Mouse (Mus musculus): ENCODE measurements at regions not wholly inside any gene's neighbourhood (a gene's known extent, or its start where the extent isn't known, plus 50 kb on each side); places are given as distances from the start of the nearest gene placed in this dataset.

DNA sequence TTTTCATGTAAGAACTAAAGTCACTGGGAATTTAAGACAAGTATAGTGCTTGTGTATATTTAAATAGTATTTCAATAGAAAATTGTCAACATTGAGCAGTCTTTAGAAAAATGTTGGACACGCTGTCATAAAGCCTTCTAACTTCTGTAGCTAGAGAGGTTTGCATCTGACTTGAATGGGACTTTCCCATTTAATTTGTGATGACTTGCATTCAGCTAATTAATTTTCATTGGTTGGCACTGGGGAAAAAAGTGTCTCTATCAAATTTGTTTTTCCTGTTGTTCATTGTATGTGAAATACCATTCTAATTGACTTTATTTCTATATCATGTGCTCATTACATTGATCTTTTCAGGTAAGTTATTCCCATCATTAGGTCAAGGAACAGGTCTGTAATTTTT is 104.6 kb upstream of the Otogl start:
- H3K27ac ChIP-seq (ENCODE audit: low read depth), result no peak overlapping the region

DNA sequence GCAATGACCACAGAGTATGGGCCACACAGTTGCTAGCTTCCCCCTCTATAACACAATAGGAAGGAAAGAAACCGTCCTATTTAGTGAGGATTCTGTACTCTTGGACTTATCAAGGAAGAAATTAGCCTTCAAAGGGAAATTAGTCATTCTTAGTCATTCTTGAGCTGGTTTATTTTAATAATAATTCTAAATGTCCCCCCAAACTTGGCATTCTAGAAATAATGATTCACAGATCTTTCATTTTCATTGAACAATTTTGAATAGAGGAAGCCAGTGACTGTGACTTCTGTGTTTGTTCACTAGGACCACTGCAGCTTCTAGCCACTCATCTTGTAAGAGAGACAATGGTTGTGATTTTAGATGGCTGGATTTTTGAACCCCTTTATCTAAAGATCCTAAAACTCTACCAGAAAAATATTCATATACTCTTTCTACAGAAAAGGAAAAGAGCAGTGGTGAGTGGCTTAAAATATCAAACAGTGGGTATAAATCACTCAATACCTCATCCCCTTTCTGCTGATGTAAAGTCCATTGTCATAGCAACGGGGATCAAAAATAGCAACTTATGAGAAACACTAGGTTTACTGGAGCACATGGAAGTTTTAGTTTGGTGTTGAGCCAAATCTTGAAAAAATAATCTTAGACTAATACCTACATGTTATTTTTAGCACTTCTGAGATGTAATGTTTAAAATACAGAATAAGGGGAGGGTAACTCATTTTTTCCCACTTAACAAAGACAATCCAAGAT is 83.1 kb upstream of the Otogl start:
- WGBS (ENCODE audit: insufficient replicate concordance), result 82% methylated on average over 2 of the region's 2 CpGs

More for the DNA sequence above, 104.6 kb upstream of the Otogl start:
- Histone ChIP-seq H3K4me1 (ENCODE audit: insufficient read depth) (no peaks in the 10 kb centered on the region), H3K27me3 (ENCODE audit: insufficient read depth, low read length) (no peaks in the 10 kb centered on the region), H3K4me3 (ENCODE audit: low read depth, low read length) (no peak overlapping the region), H3K4me2 (ENCODE audit: low read depth, low read length) (no peak overlapping the region), H3K9me3 (ENCODE audit: low read length) (no peaks in the 10 kb centered on the region), H3K36me3 (replicated peaks; ENCODE audit: insufficient read depth, low read length) (no peaks in the 10 kb centered on the region), H3K9ac (replicated peaks) (no peak overlapping the region)
- 82% methylated on average over 1 of the region's 1 CpGs for WGBS (ENCODE audit: insufficient replicate concordance)
- DNase-seq, result no peak
- ATAC-seq, result no peak
- no peak for TF ChIP-seq EP300 (IDR thresholded peaks at IDR 0.05; ENCODE audit: low read depth)
- no peak for TF ChIP-seq CTCF (IDR thresholded peaks at IDR 0.05; ENCODE audit: low read depth)

DNA sequence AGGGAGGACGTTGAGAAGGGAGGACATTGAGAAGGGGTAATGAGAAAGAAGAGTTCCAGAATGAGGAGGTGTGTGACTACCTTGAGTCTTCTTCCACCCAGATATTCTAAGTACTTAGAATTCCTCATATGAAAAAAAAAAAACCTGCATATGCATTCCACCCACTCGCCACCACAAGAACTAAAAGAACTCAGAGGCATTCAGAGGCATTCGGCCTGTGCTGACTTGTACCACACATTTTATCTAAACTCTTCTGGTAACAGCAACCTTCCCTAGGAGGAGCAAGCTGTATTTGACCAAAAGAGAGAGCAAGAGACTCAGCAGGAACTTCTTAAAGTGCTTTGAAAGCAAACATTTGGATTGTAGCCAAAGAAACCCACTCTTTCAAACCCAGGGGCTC is 80.7 kb upstream of the Otogl start:
- no peak for ATAC-seq
- no peak for DNase-seq
- no peak overlapping the region for H3K4me3 ChIP-seq (ENCODE audit: low read depth, low read length)
- no peaks in the 10 kb centered on the region for H3K4me1 ChIP-seq (ENCODE audit: insufficient read depth)
- 76% methylated on average over 3 of the region's 3 CpGs for WGBS (ENCODE audit: insufficient replicate concordance)
- H3K9ac ChIP-seq (replicated peaks), result no peak overlapping the region
- no peaks in the 10 kb centered on the region for H3K27me3 ChIP-seq (ENCODE audit: insufficient read depth, low read length)
- no peaks in the 10 kb centered on the region for H3K9me3 ChIP-seq (ENCODE audit: low read length)
- no peak overlapping the region for H3K27ac ChIP-seq (ENCODE audit: low read depth)
- no peak for TF ChIP-seq EP300 (IDR thresholded peaks at IDR 0.05; ENCODE audit: low read depth)
- no peak for TF ChIP-seq CTCF (IDR thresholded peaks at IDR 0.05; ENCODE audit: low read depth)
- H3K4me2 ChIP-seq (ENCODE audit: low read depth, low read length), result no peak overlapping the region
- H3K36me3 ChIP-seq (replicated peaks; ENCODE audit: insufficient read depth, low read length), result no peaks in the 10 kb centered on the region

More for the DNA sequence above, 83.1 kb upstream of the Otogl start:
- no peak for DNase-seq
- ATAC-seq, result no peak
- Histone ChIP-seq H3K27me3 (ENCODE audit: insufficient read depth, low read length) (no peaks in the 10 kb centered on the region), H3K36me3 (replicated peaks; ENCODE audit: insufficient read depth, low read length) (no peaks in the 10 kb centered on the region), H3K4me3 (ENCODE audit: low read depth, low read length) (no peak overlapping the region), H3K27ac (ENCODE audit: low read depth) (no peak overlapping the region), H3K9me3 (ENCODE audit: low read length) (no peaks in the 10 kb centered on the region), H3K4me2 (ENCODE audit: low read depth, low read length) (no peak overlapping the region), H3K9ac (replicated peaks) (no peak overlapping the region), H3K4me1 (ENCODE audit: insufficient read depth) (no peaks in the 10 kb centered on the region)
- no peak for TF ChIP-seq CTCF (IDR thresholded peaks at IDR 0.05; ENCODE audit: low read depth)
- TF ChIP-seq EP300 (IDR thresholded peaks at IDR 0.05; ENCODE audit: low read depth), result no peak

DNA sequence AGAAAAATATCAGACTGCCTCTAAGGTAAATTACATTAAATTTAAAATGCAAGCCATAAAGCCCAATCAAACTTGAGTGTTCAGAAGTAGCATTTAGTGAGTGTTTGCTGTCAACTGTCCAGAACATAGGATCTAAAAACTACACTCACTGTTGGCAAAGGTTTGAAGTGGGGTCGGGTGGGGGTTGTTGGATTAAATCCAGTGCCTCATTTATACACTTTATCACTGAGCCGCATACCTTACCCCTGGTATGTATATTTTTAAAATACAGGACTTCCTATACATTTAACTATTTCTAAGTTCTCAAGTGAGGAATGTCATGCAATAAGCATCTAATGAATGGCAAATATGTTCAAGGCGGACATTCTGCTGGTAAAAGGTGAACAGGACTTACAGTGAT is 78.6 kb upstream of the Otogl start:
- WGBS (ENCODE audit: insufficient replicate concordance), result 79% methylated on average over 3 of the region's 3 CpGs
- ATAC-seq, result no peak
- H3K9ac ChIP-seq (replicated peaks), result no peak overlapping the region
- no peak for DNase-seq
- H3K4me2 ChIP-seq (ENCODE audit: low read depth, low read length), result no peak overlapping the region
- H3K27ac ChIP-seq (ENCODE audit: low read depth), result no peak overlapping the region
- no peaks in the 10 kb centered on the region for H3K9me3 ChIP-seq (ENCODE audit: low read length)
- TF ChIP-seq EP300 (IDR thresholded peaks at IDR 0.05; ENCODE audit: low read depth) (no peak), CTCF (IDR thresholded peaks at IDR 0.05; ENCODE audit: low read depth) (no peak)
- H3K27me3 ChIP-seq (ENCODE audit: insufficient read depth, low read length), result no peaks in the 10 kb centered on the region
- no peak overlapping the region for H3K4me3 ChIP-seq (ENCODE audit: low read depth, low read length)
- H3K36me3 ChIP-seq (replicated peaks; ENCODE audit: insufficient read depth, low read length), result no peaks in the 10 kb centered on the region
- no peaks in the 10 kb centered on the region for H3K4me1 ChIP-seq (ENCODE audit: insufficient read depth)

DNA sequence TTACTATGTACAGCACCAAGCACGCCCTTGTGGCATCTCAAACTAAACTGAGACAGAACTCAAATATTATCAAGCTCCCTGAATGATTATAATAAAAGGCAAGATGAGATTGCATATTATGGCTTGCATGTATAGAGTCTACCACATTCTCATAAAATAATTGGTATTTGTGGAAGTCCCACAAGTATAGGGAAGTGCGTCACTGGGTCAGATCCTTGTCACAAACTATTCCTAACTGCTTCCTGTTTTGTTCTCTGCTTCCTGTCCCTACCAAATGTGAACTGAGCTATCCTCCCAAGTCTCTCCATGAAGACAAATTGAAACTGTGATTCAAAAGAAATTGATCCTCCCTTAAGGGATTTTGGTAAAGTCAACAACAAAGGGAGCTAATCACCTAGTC is 78.0 kb upstream of the Otogl start:
- no peaks in the 10 kb centered on the region for H3K36me3 ChIP-seq (replicated peaks; ENCODE audit: insufficient read depth, low read length)
- no peak overlapping the region for H3K4me2 ChIP-seq (ENCODE audit: low read depth, low read length)
- no peaks in the 10 kb centered on the region for H3K4me1 ChIP-seq (ENCODE audit: insufficient read depth)
- no peaks in the 10 kb centered on the region for H3K9me3 ChIP-seq (ENCODE audit: low read length)
- H3K27ac ChIP-seq (ENCODE audit: low read depth), result no peak overlapping the region
- 60% methylated on average over 2 of the region's 2 CpGs for WGBS (ENCODE audit: insufficient replicate concordance)
- ATAC-seq (no peak), DNase-seq (no peak)
- TF ChIP-seq CTCF (IDR thresholded peaks at IDR 0.05; ENCODE audit: low read depth) (no peak), EP300 (IDR thresholded peaks at IDR 0.05; ENCODE audit: low read depth) (no peak)
- no peaks in the 10 kb centered on the region for H3K27me3 ChIP-seq (ENCODE audit: insufficient read depth, low read length)
- H3K9ac ChIP-seq (replicated peaks), result no peak overlapping the region
- H3K4me3 ChIP-seq (ENCODE audit: low read depth, low read length), result no peak overlapping the region

DNA sequence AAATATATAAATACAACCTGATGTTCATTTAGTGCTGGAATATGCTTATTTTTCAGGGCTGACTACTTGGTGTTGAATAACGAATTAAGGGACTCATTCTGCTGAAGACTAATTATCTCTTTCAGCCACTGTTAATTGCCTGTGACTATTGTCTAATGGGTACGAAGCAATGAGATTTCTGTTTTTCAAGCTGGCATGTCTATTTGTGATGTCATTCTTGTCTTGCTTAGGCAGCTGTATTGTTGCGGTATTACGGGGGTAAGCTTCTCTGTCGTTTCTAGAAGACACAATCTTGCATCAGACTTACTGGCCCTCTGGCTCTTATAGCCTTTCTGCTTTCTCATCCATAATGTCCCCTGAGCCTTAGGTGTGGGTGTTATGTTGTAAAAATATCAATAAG is 70.7 kb upstream of the Otogl start:
- ATAC-seq (no peak), DNase-seq (no peak)
- 80% methylated on average over 5 of the region's 5 CpGs for WGBS (ENCODE audit: insufficient replicate concordance)
- Histone ChIP-seq H3K4me3 (ENCODE audit: low read depth, low read length) (no peak overlapping the region), H3K36me3 (replicated peaks; ENCODE audit: insufficient read depth, low read length) (no peaks in the 10 kb centered on the region), H3K9ac (replicated peaks) (no peak overlapping the region), H3K4me2 (ENCODE audit: low read depth, low read length) (no peak overlapping the region), H3K9me3 (ENCODE audit: low read length) (no peaks in the 10 kb centered on the region), H3K27me3 (ENCODE audit: insufficient read depth, low read length) (no peaks in the 10 kb centered on the region), H3K4me1 (ENCODE audit: insufficient read depth) (no peaks in the 10 kb centered on the region), H3K27ac (ENCODE audit: low read depth) (no peak overlapping the region)
- TF ChIP-seq EP300 (IDR thresholded peaks at IDR 0.05; ENCODE audit: low read depth) (no peak), CTCF (IDR thresholded peaks at IDR 0.05; ENCODE audit: low read depth) (no peak)

Data from liver, postnatal 0 days (tissue).